Mouse (Mus musculus) cerebellum, adult 2 months (tissue): ENCODE measurements at regions not wholly inside any gene's neighbourhood (a gene's known extent, or its start where the extent isn't known, plus 50 kb on each side); places are given as distances from the start of the nearest gene placed in this dataset.

Experiments
- CTCF ChIP-seq: fragments of 200-500 bp; IDR thresholded peaks from 2 replicates; pipeline ENCODE4 v1.5.1; 2011; ENCODE audit warnings: low read depth, mild to moderate bottlenecking, control low read depth, low read length, moderate library complexity, borderline replicate concordance; ENCODE audit not compliant: insufficient read depth
- POLR2A ChIP-seq: fragments of 200-500 bp; IDR thresholded peaks from 2 replicates; pipeline ENCODE4 v1.6.1; 2011; ENCODE audit warnings: low read length, control low read depth, borderline replicate concordance; ENCODE audit not compliant: insufficient read depth

GRCm38 (mm10) chr8:107726716-107727115 lies 138.5 kb upstream of the Psmd7 start:
- TF ChIP-seq POLR2A (no peak), CTCF (no peak)
